Mouse (Mus musculus): Measurements from ENCODE around the gene Adam10. TPM values are rescaled to one million over a fixed set of nuclear protein-coding genes. Genes with fewer than 3 reads are reported as not detected.
A peak's percentile ranks its signal among the peaks of the same experiment; 100 is the strongest.

Adam10 gene
- polyA plus RNA-seq, 1 experiment from 2014 or later, result 45.0 TPM

DNA sequence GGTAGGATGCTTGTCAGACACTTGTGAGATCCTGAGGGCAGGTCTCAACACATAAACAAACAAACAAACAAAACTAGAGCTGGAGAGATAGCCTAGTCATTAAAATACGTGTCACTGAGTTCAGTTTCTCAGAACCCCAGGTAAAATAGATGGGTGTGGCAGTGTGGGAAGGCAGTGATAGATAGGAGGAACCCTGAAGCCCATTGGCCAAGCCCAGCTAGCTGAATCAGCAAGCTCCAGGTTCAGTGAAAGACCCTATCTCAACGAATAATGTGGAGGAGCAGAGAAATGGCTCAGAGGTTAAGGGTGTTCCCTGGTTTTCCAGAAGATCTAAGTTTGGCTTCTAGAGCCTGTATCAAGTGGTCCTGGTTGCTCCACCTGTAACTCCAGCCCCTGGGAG lies 9.6 kb upstream of the Adam10 start:
- no peaks in the 10 kb centered on the region for H3K4me1 ChIP-seq (ENCODE audit: control insufficient read depth, insufficient read depth, low read length)
- DNase-seq (ENCODE audit: low spot score) (no peak), ATAC-seq (no peak)
- H3K36me3 ChIP-seq (ENCODE audit: control insufficient read depth, insufficient read depth, low read length), result no peaks in the 10 kb centered on the region
- WGBS, result 79% methylated on average over 2 of the region's 2 CpGs
- no peak overlapping the region for H3K4me2 ChIP-seq (ENCODE audit: low read length)
- no peaks in the 10 kb centered on the region for H3K9me3 ChIP-seq (replicated peaks; ENCODE audit: control insufficient read depth, low read length)
- no peaks in the 10 kb centered on the region for H3K27me3 ChIP-seq (replicated peaks; ENCODE audit: control insufficient read depth, insufficient read depth, low read length)
- no peak overlapping the region for H3K4me3 ChIP-seq (ENCODE audit: low read depth, low read length)
- H3K27ac ChIP-seq (ENCODE audit: low read depth, low read length), result no peak overlapping the region
- H3K9ac ChIP-seq (ENCODE audit: low read length), result no peak overlapping the region

DNA sequence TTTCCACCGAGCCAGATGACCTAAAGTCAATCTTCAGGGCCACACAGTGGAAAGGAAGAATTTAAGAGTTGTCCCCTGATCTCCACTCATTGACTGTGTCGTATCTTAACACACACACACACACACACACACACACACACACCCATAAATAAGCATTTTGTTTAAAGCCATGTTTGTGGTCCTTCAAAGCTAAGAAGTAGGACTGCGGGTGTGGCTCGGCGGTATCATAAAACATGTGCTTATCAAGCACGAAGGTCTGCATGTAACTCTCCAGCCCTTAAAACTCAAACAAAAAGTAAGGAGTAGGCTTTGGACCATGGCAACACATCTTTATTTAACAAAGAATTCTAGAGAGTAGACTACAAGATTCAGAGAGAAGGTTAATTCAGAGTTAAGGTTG lies 8.4 kb upstream of the Adam10 start:
- Histone ChIP-seq H3K27ac (ENCODE audit: low read depth, low read length) (no peak overlapping the region), H3K4me3 (ENCODE audit: low read depth, low read length) (no peak overlapping the region), H3K4me1 (ENCODE audit: control insufficient read depth, insufficient read depth, low read length) (no peaks in the 10 kb centered on the region), H3K4me2 (ENCODE audit: low read length) (no peak overlapping the region), H3K36me3 (ENCODE audit: control insufficient read depth, insufficient read depth, low read length) (no peaks in the 10 kb centered on the region), H3K9ac (ENCODE audit: low read length) (no peak overlapping the region), H3K27me3 (replicated peaks; ENCODE audit: control insufficient read depth, insufficient read depth, low read length) (no peaks in the 10 kb centered on the region), H3K9me3 (replicated peaks; ENCODE audit: control insufficient read depth, low read length) (no peaks in the 10 kb centered on the region)
- WGBS, result 88% methylated on average over 6 of the region's 6 CpGs
- no peak for ATAC-seq
- no peak for DNase-seq (ENCODE audit: low spot score)

DNA sequence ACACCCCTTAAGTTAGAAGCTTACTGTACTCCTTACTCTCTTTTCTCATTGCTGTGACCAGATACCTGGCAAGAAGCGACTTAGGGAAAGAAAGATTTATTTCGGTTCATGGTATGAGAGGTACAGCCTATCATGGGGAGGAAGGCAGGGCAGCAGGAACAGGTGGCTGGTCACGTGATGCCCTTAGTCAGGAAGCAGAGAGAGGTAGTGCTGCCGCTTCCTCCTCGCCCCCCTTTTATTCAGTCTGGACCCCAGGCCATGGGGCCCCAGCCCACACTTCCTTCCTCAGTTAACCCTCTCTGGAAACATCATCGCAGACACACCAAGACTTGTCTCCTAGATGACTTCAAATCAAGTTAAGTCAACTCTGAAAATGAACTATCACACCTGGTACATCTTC lies 7.5 kb upstream of the Adam10 start:
- Histone ChIP-seq H3K4me2 (ENCODE audit: low read length) (no peak overlapping the region), H3K27ac (ENCODE audit: low read depth, low read length) (no peak overlapping the region), H3K27me3 (replicated peaks; ENCODE audit: control insufficient read depth, insufficient read depth, low read length) (no peaks in the 10 kb centered on the region), H3K9me3 (replicated peaks; ENCODE audit: control insufficient read depth, low read length) (no peaks in the 10 kb centered on the region), H3K4me1 (ENCODE audit: control insufficient read depth, insufficient read depth, low read length) (no peaks in the 10 kb centered on the region), H3K9ac (ENCODE audit: low read length) (no peak overlapping the region), H3K36me3 (ENCODE audit: control insufficient read depth, insufficient read depth, low read length) (no peaks in the 10 kb centered on the region), H3K4me3 (ENCODE audit: low read depth, low read length) (no peak overlapping the region)
- ATAC-seq (no peak), DNase-seq (ENCODE audit: low spot score) (no peak)
- whole genome bisulfite sequencing, result 75% methylated on average over 6 of the region's 6 CpGs

DNA sequence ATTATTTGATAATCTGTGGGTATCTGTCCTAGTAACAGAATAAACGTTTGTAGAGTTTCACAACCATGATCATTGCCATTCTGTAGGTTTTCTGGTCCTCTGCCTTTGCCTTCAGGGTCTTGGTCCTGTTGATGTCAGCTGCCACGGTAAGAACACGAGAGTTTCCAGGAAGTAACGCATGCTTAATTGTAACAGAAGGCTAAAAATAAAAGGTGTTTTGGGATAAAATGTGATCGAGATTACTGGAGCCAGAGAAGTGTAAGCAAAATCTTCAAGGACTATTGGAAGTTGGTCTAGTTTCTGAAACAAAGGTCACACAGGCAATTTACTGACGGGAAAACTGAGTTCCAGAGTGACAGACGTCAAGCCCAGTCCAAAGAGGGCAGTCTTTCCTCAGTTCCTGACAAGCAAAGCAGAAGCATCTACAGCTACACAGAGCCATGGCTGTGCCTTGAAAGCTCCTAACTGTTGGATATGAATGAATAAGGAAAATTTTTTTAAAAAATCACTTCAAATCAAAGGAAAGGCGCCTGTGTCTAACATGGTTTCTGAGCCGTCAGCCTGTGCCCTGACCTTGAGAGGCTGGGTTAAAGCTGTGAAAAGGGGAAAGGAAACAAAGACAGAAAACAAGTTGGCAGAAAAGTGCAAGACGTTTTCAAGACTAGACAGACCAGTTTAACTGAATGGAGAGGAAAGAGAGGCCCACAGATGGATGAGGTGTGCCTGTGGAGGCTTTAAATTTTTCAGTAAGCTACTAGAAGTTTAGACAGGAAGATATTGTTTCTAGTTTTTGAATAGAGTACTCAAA lies 6.8 kb upstream of the Adam10 start:
- DNase-seq (ENCODE audit: low spot score), result no peak
- no peak for ATAC-seq
- Histone ChIP-seq H3K4me1 (ENCODE audit: control insufficient read depth, insufficient read depth, low read length) (no peaks in the 10 kb centered on the region), H3K27ac (ENCODE audit: low read depth, low read length) (no peak overlapping the region), H3K9me3 (replicated peaks; ENCODE audit: control insufficient read depth, low read length) (no peaks in the 10 kb centered on the region), H3K4me2 (ENCODE audit: low read length) (no peak overlapping the region), H3K4me3 (ENCODE audit: low read depth, low read length) (no peak overlapping the region), H3K36me3 (ENCODE audit: control insufficient read depth, insufficient read depth, low read length) (no peaks in the 10 kb centered on the region), H3K9ac (ENCODE audit: low read length) (no peak overlapping the region), H3K27me3 (replicated peaks; ENCODE audit: control insufficient read depth, insufficient read depth, low read length) (no peaks in the 10 kb centered on the region)
- WGBS, result 53% methylated on average over 10 of the region's 10 CpGs

DNA sequence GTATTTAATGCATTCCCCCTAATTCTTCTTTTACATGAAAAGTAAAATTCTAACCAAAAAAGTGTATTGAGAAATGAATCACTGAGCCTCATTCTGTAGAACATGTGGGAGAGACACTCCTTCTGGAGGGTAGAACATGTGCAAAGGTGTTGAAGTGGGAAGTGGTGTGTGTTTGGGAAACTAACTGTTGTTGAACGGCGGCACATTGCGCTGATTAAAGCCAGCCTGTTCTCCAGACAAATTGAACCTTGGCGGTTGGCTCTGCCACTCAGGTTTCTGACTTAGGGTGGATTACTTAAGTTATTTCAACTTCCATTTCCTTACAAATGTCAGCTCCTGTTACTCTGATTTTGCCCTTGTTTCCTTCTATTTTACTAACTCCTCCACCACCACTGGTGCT lies 5.1 kb upstream of the Adam10 start:
- H3K4me1 ChIP-seq (ENCODE audit: control insufficient read depth, insufficient read depth, low read length), result no peaks in the 10 kb centered on the region
- no peak overlapping the region for H3K27ac ChIP-seq (ENCODE audit: low read depth, low read length)
- H3K9ac ChIP-seq (ENCODE audit: low read length), result no peak overlapping the region
- no peaks in the 10 kb centered on the region for H3K9me3 ChIP-seq (replicated peaks; ENCODE audit: control insufficient read depth, low read length)
- H3K4me3 ChIP-seq (ENCODE audit: low read depth, low read length), result no peak overlapping the region
- H3K4me2 ChIP-seq (ENCODE audit: low read length), result no peak overlapping the region
- no peaks in the 10 kb centered on the region for H3K27me3 ChIP-seq (replicated peaks; ENCODE audit: control insufficient read depth, insufficient read depth, low read length)
- WGBS, result 95% methylated on average over 4 of the region's 4 CpGs
- no peak for ATAC-seq
- no peak for DNase-seq (ENCODE audit: low spot score)
- H3K36me3 ChIP-seq (ENCODE audit: control insufficient read depth, insufficient read depth, low read length), result no peaks in the 10 kb centered on the region

DNA sequence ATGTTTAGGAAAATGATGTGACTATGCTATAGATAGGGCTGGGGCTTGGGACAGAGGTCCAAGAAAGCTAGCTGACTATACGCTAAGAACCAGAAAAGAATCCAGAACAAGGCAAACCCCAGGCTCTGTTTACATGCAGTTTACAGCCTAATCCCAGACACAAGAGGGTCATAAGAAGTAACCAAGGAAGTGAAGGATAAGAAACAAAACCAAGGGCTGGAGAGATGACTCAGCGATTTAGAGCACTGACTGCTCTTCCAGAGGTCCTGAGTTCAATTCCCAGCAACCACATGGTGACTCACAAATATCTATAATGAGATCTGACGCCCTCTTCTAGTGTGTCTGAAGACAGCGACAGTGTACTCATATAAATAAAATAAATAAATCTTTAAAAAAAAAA lies 3.7 kb upstream of the Adam10 start:
- Histone ChIP-seq H3K4me2 (ENCODE audit: low read length) (no peak overlapping the region), H3K27me3 (replicated peaks; ENCODE audit: control insufficient read depth, insufficient read depth, low read length) (no peaks in the 10 kb centered on the region), H3K4me1 (ENCODE audit: control insufficient read depth, insufficient read depth, low read length) (no peaks in the 10 kb centered on the region), H3K9ac (ENCODE audit: low read length) (no peak overlapping the region), H3K36me3 (ENCODE audit: control insufficient read depth, insufficient read depth, low read length) (no peaks in the 10 kb centered on the region), H3K9me3 (replicated peaks; ENCODE audit: control insufficient read depth, low read length) (no peaks in the 10 kb centered on the region), H3K27ac (ENCODE audit: low read depth, low read length) (no peak overlapping the region), H3K4me3 (ENCODE audit: low read depth, low read length) (no peak overlapping the region)
- DNase-seq (ENCODE audit: low spot score) (no peak), ATAC-seq (no peak)
- WGBS, result 81% methylated on average over 4 of the region's 4 CpGs

DNA sequence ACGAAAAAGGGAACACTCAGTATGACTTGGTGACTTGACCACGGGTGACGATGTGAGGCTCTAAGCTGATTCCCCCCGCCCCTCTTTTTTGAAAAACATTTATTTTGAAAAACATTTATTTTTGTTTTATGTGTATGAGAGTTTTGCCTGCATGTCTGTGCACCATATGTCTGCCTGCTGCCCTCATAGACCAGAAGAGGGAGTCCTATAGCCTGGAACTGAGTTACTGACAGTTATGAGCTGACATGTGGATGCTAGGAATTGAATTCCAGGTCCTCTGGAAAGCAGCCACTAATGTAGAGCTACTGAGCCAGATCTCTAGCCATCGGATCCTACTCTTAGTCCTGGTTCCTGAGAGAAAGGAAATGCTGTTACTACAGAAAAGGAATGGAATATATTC lies 2.8 kb upstream of the Adam10 start:
- WGBS, result 88% methylated on average over 5 of the region's 5 CpGs

DNA sequence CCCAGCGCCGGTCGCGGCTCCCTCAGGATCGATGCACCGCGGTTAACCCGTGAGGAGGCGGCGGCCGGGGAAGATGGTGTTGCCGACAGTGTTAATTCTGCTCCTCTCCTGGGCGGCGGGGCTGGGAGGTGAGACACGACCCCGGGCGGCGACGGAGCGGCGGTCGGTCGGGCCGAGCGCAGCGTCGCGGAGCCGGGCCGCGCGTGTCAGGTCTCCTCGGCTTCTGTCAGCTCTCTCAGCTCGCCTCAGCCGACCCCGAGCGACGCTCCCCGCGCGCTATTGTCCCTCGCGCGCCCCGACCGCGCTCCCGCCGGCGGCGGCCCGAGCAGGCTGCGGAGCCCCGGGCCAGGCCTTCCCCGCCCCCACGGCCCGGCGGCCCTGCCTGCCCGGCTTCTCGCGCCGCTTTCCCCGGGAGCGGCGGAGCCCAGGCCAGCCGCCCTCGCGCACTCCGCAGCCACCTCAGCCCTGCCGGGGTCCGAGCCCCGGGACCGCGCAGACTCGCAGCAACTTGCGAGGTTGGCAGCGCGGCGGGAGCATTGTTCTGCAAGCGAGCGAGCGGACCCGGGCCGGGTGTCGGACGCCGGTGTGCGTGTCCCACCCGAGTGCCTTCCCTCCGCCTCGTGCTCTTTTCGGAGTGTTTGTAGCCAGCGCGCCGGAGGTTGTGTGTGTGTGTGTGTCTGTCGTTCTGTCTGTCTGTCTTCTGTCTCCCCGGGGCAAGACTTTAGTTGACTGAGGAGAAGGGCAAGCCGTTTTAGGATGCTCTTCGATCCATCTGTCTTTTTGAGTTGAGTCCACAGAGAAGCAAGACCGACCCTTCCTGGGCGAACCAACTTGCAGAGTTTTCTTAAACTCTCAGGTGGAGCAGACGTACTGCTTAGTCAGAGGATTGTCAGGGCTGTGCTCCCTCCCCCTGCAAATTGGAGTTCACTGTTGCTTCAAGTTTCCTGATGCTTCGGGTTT lies 615 bp downstream of the Adam10 start:
- H3K4me3 ChIP-seq (ENCODE audit: low read depth, low read length), result peak overlapping the region; percentile 93
- H3K9ac ChIP-seq (ENCODE audit: low read length), result peak overlapping the region; percentile 96
- DNase-seq (ENCODE audit: low spot score) (peak; percentile 52), ATAC-seq (peak; percentile 71; the same call in 1 of the 2 replicates)
- H3K27ac ChIP-seq (ENCODE audit: low read depth, low read length), result peak overlapping the region; percentile 98
- peaks cover 11% of the 10 kb centered on the region for H3K4me1 ChIP-seq (ENCODE audit: control insufficient read depth, insufficient read depth, low read length)
- H3K9me3 ChIP-seq (replicated peaks; ENCODE audit: control insufficient read depth, low read length), result no peaks in the 10 kb centered on the region
- H3K27me3 ChIP-seq (replicated peaks; ENCODE audit: control insufficient read depth, insufficient read depth, low read length), result no peaks in the 10 kb centered on the region
- peak overlapping the region; percentile 88 for H3K4me2 ChIP-seq (ENCODE audit: low read length)
- WGBS, result under 1% methylated on average over 99 of the region's 103 CpGs
- H3K36me3 ChIP-seq (ENCODE audit: control insufficient read depth, insufficient read depth, low read length), result no peaks in the 10 kb centered on the region

More for the DNA sequence above, 2.8 kb upstream of the Adam10 start:
- Histone ChIP-seq H3K36me3 (ENCODE audit: control insufficient read depth, insufficient read depth, low read length) (no peaks in the 10 kb centered on the region), H3K4me1 (ENCODE audit: control insufficient read depth, insufficient read depth, low read length) (peaks cover 6% of the 10 kb centered on the region), H3K4me3 (ENCODE audit: low read depth, low read length) (no peak overlapping the region), H3K9me3 (replicated peaks; ENCODE audit: control insufficient read depth, low read length) (no peaks in the 10 kb centered on the region), H3K4me2 (ENCODE audit: low read length) (no peak overlapping the region), H3K27me3 (replicated peaks; ENCODE audit: control insufficient read depth, insufficient read depth, low read length) (no peaks in the 10 kb centered on the region), H3K27ac (ENCODE audit: low read depth, low read length) (no peak overlapping the region), H3K9ac (ENCODE audit: low read length) (no peak overlapping the region)
- DNase-seq (ENCODE audit: low spot score) (no peak), ATAC-seq (no peak)

DNA sequence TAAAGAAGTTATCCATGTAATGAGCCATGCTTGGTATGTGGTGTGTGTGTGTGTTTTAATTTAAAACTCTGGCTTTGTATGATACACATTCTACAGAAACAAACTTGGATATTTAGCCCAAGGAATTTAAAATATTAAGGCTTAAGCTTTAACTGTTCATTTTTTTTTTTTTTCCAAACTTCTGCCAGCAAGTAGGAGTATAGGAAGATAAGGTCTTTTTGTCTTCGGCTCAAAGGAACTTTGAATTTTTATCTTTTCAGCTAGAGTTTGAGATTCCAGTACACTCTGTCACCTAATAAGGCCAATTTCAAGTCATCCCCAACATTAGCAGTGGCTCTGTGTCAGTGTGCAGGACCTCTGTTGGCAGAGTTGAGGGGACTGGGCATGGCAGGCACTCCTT lies 3.4 kb downstream of the Adam10 start:
- DNase-seq (ENCODE audit: low spot score) (no peak), ATAC-seq (no peak)
- Histone ChIP-seq H3K27ac (ENCODE audit: low read depth, low read length) (no peak overlapping the region), H3K4me3 (ENCODE audit: low read depth, low read length) (no peak overlapping the region), H3K36me3 (ENCODE audit: control insufficient read depth, insufficient read depth, low read length) (no peaks in the 10 kb centered on the region), H3K4me1 (ENCODE audit: control insufficient read depth, insufficient read depth, low read length) (peaks cover 11% of the 10 kb centered on the region), H3K9me3 (replicated peaks; ENCODE audit: control insufficient read depth, low read length) (no peaks in the 10 kb centered on the region), H3K27me3 (replicated peaks; ENCODE audit: control insufficient read depth, insufficient read depth, low read length) (no peaks in the 10 kb centered on the region), H3K4me2 (ENCODE audit: low read length) (no peak overlapping the region), H3K9ac (ENCODE audit: low read length) (no peak overlapping the region)
- 86% methylated on average over 1 of the region's 1 CpGs for WGBS
